Mouse (Mus musculus): ENCODE results near the gene Entpd1.

Gene Entpd1

DNA sequence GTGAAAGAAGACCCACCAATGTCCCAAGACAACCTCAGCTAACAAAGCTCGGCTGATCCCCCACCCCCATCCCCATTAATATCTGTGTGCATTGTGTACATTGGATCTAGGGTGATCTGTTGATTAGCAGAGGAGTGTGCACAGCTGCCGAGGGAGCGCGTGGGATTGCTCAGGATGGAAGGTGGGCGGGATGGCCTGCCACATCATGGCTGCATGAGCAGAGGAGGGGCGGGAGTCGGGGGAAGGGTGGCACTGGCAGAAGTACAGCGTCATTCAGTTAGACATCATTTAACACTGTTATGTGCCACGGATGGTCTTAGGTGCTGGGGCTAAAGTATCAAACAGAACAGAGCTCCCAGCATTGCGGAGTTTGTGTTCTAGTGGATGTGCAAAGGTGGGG is 111.3 kb downstream of the Entpd1 start:
- DNase-seq (ENCODE audit: low read depth): no peak

DNA sequence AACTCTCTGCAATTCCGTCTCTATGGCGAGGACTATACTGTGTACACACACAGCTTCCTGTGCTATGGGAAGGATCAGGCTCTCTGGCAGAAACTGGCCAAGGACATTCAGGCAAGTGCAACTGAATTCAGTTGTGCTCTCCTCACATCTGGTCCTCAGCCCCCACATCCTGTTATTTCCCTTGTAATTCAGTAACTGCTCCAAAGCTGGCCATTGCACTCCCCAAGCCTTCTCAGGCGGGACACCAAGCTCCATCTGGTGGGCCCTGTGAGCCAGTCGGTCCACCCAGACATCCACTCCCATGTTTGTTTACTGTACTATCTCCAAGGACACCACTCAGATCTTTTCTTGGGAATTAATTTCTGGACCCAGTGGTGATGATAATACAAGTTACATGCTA is 114.0 kb downstream of the Entpd1 start:
- no peak for DNase-seq (ENCODE audit: low read depth)

- DNase-seq (ENCODE audit: low read depth): no peak
Measured at GRCm38 (mm10) chr19:40726614-40727013, 114.4 kb downstream of the Entpd1 start.

DNA sequence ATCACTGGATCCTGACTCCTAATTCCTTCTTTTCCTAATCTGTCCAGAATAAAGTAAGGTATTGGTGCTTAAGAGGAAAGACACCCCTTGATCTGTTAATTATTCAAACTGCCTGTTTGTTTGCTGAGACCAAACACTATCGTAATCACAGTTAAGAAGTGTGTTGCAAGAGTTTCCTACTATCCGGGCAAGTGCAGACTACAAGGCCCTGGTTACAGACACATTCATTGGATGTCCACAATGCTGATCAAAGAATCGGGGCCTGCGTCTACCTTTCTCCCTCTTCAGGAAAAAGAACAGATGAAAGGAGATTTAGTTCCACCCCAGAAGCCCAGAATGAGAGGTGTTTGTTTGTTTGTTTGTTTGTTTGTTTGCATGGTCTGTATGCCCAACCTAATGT is 116.0 kb downstream of the Entpd1 start:
- no peak for DNase-seq (ENCODE audit: low read depth)

DNA sequence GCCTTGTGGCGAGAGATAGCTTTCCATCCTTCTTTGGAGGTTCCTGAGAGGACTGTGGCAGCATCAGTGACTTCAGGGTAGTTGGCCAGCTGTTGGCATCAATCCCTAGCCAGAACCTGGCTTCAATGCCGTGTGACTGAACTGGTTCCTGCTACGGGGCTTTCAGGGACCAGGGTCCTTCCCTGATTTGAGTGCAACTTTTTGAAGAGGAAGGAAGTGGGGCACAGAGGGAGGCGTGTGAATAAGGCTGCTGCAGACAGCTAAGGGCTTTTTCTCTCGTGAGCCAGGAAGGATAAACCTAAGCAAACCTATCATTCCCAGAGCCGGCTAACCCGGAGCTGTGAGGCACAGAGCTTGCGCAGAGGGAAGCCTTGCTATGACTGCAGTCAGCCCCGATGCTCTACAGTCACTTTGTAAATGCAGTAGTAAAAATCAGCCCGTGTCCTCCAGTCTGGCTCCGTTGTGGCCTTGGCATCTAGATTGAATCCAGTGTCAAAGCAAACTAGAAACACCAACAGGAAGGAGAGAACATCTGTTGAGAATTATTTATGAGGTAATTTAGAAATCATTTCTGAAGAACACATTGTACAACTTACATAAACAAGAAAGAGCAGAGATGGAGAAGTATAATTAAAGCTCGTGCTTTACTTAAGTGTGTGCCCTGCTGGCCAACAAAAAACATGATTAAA is 116.7 kb downstream of the Entpd1 start:
- no peak for DNase-seq (ENCODE audit: low read depth)

DNA sequence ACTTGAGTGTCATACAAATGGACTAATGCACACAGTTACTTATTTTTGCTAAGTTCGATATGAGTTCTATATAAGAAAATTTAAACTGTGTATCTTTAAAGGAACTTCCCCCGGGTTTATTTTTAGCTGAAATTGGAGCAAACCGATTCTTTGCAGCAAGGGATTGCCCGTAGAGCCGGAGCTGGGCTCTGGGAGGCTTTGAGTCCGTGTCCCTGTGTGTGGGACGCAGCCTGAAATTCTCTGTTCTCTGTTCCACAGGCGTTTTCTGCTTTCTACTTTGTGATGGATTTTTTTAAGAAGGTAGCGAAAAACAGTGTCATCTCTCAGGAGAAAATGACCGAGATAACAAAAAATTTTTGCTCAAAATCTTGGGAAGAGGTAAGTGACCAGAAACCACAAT is 121.2 kb downstream of the Entpd1 start:
- no peak for DNase-seq (ENCODE audit: low read depth)

GRCm38 (mm10) chr19:40733849-40734248 is 121.7 kb downstream of the Entpd1 start:
- DNase-seq (ENCODE audit: low read depth): no peak

GRCm38 (mm10) chr19:40736680-40737512 is 124.7 kb downstream of the Entpd1 start:
- DNase-seq (ENCODE audit: low read depth): peak; percentile 77

GRCm38 (mm10) chr19:40737613-40738012 is 125.4 kb downstream of the Entpd1 start:
- no peak for DNase-seq (ENCODE audit: low read depth)

DNA sequence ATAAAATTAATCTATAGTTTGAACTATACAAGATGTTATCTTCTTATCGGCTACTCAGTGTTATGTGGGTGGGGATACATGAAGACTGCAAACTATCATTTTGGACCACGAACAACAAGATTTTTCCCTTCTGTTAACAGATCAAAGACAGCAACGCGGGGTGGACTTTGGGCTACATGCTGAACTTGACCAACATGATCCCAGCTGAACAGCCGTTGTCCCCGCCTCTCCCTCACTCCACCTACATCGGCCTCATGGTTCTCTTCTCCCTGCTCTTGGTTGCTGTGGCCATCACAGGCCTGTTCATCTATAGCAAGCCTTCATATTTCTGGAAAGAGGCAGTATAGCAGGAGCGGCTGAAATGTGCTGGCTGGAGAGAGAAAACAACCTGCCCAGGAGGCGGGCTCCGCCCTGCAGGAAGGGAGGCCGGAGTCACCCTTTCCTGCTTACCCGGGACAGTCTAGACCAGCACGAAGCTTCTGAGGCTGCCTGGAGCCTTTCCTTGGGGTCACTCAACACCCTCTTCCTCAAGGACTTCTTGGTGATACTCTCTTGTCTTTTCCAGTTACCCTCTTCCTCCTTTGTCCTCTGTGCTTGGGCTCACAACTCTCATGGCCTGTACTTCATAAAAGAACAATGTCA is 126.6 kb downstream of the Entpd1 start:
- DNase-seq (ENCODE audit: low read depth): no peak

- DNase-seq (ENCODE audit: low read depth): no peak
Measured at GRCm38 (mm10) chr19:40746603-40747002, 134.4 kb downstream of the Entpd1 start.

GRCm38 (mm10) chr19:40748559-40748958 is 136.4 kb downstream of the Entpd1 start, which contains the start of gene Cc2d2b:
TSS of gene Cc2d2b (plus strand) at chr19:40748753.
- DNase-seq (ENCODE audit: low read depth): no peak

GRCm38 (mm10) chr19:40754311-40754710 is 142.1 kb downstream of the Entpd1 start:
- DNase-seq (ENCODE audit: low read depth): peak; percentile 86

GRCm38 (mm10) chr19:40760071-40760470 is 147.9 kb downstream of the Entpd1 start:
- DNase-seq (ENCODE audit: low read depth): no peak

DNA sequence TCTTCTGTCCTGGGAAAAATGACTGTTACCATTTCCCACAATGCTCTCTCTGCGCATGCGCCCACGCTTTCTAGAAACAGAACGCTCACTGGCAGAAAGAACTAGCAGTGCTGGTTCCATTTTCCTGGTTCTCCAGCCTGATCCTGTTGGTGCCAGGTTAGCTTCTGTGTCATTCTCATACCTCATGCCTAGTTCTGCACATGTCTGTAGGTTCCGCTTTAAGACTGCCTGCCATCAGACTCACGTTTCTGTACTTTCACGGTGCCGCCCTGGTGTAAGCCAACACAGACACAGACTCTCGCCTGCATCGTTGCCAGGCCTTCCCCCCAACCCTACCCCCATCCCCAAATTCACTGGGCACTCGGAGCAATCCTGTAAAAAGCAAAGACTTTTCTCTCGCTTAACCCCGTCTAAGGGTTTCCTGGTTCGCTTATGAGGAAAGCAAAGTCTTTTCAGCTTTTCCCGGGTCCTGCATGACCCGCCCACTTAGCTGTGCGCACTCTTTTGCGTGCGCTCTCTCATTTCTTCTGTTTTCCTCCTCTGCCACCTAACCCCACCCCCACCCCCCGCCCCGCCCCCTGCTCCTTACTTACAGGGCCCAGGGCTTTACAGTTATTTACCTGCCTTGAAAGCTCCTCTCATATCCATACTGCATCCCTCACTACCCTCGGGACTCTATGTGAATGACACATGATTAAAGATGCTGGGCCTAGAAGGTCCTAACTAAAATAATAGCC is 150.0 kb downstream of the Entpd1 start:
- peak; percentile 76 for DNase-seq (ENCODE audit: low read depth)

GRCm38 (mm10) chr19:40767189-40767588 is 155.0 kb downstream of the Entpd1 start:
- DNase-seq (ENCODE audit: low read depth): no peak

- DNase-seq (ENCODE audit: low read depth): no peak
Measured at GRCm38 (mm10) chr19:40769341-40769770, 157.2 kb downstream of the Entpd1 start.

DNA sequence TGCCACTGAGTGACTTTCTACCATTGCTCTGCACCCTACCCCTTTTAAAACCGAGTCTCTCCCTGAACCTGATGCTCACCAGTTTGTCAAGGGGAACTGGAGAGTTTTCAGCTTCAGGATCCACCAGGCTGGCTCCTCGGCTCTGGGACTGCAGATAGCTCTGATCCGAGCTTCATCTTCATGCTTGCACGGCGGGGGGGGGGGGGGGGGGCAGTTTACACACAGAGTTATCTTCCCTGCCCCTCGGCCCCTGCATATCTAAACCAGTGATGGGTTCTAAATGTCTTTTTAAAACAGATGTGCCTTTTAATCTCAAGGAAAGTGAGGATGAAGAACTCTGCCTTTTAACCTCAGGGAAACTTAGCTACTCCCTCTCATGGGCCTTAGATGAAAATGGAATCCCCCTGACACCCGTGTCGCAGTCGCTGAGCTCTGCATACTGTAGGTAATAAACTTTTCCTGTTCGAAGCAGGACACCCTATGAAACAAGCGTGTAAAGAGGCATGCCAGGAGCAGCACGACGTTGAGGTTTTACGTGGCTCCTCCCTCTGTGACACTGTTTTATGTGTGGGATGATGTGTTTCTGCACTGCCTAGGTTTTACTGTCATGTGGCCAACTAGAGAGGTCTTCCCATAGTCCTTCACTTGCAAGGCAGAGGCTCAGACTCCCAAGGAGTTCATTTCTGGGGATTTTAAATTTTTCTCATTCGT is 176.0 kb downstream of the Entpd1 start:
- DNase-seq (ENCODE audit: low read depth): peak; percentile 14

- DNase-seq (ENCODE audit: low read depth): peak; percentile 5
Measured at GRCm38 (mm10) chr19:40788715-40789084, 176.5 kb downstream of the Entpd1 start.
